Mouse (Mus musculus): ENCODE data around the gene Sgk1. TPM values are rescaled to one million over a fixed set of nuclear protein-coding genes. Genes with fewer than 3 reads are reported as not detected.

Sgk1 gene
- total RNA-seq, 1 experiment from 2014 or later = 18.1 TPM

GRCm38 (mm10) chr10:21905616-21906015 is 23.6 kb downstream of the Sgk1 start:
- ATAC-seq (replicated peaks in 1 of 2; ENCODE audit: insufficient read depth in 1 of 2, low FRiP score in 2 of 2, low TSS enrichment in 1 of 2, low read depth in 1 of 2, poor library complexity in 2 of 2, severe bottlenecking in 2 of 2) = peak in 1 of 2 experiments; percentile 55; a peak in 2 of 4 replicates

DNA sequence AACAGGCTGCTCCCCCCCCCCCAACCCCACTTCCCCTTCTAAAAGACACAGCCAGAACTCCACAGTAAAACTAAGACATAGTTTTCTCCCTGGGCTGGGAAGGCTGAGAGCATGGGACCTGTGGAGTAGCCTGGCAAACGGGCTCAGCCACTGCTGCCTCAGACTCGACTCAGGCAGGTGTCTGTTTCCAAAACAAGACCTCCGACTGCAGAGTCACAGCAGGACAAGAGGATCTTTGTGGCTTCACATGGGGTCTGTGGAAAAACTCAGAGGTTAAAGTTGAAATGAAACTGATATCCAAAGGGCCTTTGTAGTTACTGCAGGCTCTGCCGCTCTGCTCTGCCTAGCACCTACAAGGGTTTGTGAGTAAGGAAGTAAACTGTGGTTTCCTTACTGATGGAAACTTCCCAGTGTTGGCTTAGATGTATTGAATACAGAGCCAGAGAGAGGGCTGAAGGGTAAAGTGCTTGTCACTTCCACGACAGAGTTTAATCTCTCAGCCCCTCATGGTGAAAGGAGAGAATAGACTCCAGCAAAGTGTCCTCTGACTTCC is 25.0 kb downstream of the Sgk1 start:
- peak; percentile 57 to 75 for ATAC-seq (replicated peaks in 1 of 2; ENCODE audit: insufficient read depth in 1 of 2, low FRiP score in 2 of 2, low TSS enrichment in 1 of 2, low read depth in 1 of 2, poor library complexity in 2 of 2, severe bottlenecking in 2 of 2)

DNA sequence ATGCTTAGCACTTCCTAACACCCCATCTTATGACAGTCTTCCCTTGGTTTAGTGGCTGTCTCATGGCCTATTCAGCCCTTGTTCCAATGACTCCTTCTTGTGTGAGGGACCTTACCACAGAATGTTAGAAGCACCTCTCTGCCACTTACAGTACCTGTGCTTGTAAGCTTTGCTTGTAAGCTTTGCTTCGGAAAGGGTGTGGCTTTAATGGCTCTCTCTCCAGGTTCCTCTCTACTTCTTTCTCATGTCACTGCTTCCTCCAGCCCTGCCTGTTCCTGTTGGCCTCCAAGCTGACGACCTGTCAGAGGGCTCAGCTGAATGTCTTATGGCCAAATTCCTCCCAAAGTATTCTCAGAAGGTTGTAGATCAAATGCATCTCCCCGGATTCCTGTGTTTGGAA is 25.8 kb downstream of the Sgk1 start:
- ATAC-seq (replicated peaks in 1 of 2; ENCODE audit: insufficient read depth in 1 of 2, low FRiP score in 2 of 2, low TSS enrichment in 1 of 2, low read depth in 1 of 2, poor library complexity in 2 of 2, severe bottlenecking in 2 of 2) = peak; percentile 27 to 38; a peak in 1 of 4 replicates

- ATAC-seq (replicated peaks in 1 of 2; ENCODE audit: insufficient read depth in 1 of 2, low FRiP score in 2 of 2, low TSS enrichment in 1 of 2, low read depth in 1 of 2, poor library complexity in 2 of 2, severe bottlenecking in 2 of 2) = no peak
Measured at GRCm38 (mm10) chr10:21908686-21909085, 26.7 kb downstream of the Sgk1 start.

DNA sequence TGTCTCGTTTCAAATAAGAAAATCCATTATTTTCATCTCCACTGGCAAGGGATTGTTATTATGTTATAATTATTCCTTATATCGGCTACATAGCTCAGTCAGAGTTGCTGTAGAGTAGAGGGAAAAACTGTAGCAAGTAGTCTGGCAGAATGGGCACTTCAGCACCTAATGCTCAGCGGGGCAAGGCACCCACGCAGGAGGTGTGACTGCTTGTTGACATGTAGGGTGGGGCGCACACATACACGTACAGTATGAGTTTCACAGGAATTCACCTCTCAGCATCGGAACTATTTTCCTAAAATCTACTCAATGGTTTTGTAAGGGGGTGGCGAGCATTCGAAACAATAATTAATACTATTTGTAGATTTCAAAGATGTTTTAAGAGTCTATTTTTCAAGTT is 28.4 kb downstream of the Sgk1 start:
- ATAC-seq (replicated peaks in 1 of 2; ENCODE audit: insufficient read depth in 1 of 2, low FRiP score in 2 of 2, low TSS enrichment in 1 of 2, low read depth in 1 of 2, poor library complexity in 2 of 2, severe bottlenecking in 2 of 2) = no peak

GRCm38 (mm10) chr10:21911303-21911947 is 29.4 kb downstream of the Sgk1 start:
- ATAC-seq (replicated peaks in 1 of 2; ENCODE audit: insufficient read depth in 1 of 2, low FRiP score in 2 of 2, low TSS enrichment in 1 of 2, low read depth in 1 of 2, poor library complexity in 2 of 2, severe bottlenecking in 2 of 2) = no peak

GRCm38 (mm10) chr10:21914751-21915150 is 32.8 kb downstream of the Sgk1 start:
- ATAC-seq (replicated peaks in 1 of 2; ENCODE audit: insufficient read depth in 1 of 2, low FRiP score in 2 of 2, low TSS enrichment in 1 of 2, low read depth in 1 of 2, poor library complexity in 2 of 2, severe bottlenecking in 2 of 2) = no peak

DNA sequence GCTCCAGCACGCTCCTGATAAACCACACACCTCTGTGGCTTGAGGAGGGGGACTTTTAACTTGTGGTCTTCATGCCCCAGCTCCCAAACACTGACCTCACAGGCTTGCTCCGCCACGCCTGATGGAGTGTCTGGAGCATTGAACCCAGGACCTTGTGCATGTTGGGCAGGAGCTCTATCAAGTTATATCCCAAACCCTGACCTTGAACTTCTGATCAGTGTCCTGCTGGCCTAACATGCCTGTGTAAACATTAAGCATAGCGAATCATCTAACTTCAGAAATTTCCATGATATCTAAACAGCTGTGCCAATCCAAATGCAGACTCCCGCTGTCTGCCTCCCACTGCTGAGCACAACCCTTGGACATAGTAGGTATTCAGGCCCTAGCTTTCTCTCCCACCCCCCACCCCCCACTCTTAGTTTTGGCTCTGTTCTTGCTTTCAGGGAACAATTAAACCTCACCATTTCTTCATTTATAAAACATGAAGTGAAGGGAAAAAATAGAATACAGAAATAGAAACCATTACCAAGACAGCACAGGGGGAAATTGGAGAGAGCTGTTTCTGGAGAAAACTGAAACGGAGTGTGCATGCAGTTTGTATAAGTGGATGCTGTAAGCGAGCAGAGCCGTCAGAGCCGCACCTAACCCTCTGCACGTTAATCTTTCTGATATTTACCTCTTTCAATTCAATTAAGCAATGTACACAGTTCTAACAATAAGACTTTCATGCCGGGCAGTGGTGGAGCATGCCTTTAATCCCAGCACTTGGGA is 34.5 kb downstream of the Sgk1 start:
- no peak for ATAC-seq (replicated peaks in 1 of 2; ENCODE audit: insufficient read depth in 1 of 2, low FRiP score in 2 of 2, low TSS enrichment in 1 of 2, low read depth in 1 of 2, poor library complexity in 2 of 2, severe bottlenecking in 2 of 2)

DNA sequence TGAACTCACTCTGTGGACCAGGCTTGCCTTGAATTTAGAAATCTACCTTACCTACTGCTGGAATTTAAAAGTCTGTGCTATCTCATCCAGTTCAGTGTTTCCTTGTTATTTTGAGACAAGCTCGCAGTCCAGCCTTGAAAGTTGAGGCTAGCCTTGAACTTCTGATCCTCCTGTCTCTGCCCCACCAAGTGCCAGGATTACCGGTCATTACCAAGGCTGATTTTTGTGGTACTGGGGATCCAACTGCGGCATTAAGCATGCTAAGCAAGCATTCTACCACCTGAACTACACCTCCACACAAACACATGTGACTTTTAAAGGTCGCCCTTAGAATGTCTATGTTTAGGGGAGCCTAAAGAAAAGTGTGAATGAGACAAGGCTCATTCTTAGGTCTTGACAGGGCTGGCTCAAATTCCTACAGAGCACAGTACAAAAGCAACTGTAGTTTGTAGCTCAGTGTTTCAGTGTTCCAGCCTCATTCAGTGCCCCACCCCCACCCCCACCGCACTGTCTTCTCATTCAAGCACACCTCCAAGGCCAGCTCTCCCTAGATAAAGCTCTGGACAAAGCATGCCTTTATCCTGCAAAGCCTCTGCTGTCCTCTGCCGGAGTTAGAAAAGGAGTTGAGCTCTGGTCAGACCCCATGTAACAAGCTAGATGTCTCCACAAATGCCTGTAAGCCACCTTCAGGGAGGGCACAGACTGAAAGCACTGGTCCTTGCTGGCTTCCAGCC is 36.2 kb downstream of the Sgk1 start:
- no peak for ATAC-seq (replicated peaks in 1 of 2; ENCODE audit: insufficient read depth in 1 of 2, low FRiP score in 2 of 2, low TSS enrichment in 1 of 2, low read depth in 1 of 2, poor library complexity in 2 of 2, severe bottlenecking in 2 of 2)

- no peak for ATAC-seq (replicated peaks in 1 of 2; ENCODE audit: insufficient read depth in 1 of 2, low FRiP score in 2 of 2, low TSS enrichment in 1 of 2, low read depth in 1 of 2, poor library complexity in 2 of 2, severe bottlenecking in 2 of 2)
Measured at GRCm38 (mm10) chr10:21918750-21919145, 36.8 kb downstream of the Sgk1 start.

DNA sequence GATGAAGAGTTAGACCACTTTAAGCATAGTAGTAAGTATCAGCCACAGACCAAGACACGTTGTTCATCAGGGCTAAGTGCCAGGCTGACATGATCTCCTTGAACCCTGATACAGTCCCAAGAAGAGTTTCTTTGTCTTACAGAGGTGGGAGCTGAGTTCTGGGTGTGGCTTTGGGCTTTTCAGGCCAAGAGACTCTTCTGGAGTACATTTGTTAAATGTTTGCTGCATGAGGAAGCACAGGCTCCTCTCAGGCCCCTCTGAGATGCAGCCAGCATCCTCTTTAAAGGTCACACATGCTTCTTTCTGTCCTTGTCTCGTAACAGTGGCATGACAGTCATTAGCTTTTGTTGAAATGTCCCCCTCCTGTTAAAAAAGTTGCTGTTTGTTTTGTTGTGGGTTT is 38.6 kb downstream of the Sgk1 start:
- ATAC-seq (replicated peaks in 1 of 2; ENCODE audit: insufficient read depth in 1 of 2, low FRiP score in 2 of 2, low TSS enrichment in 1 of 2, low read depth in 1 of 2, poor library complexity in 2 of 2, severe bottlenecking in 2 of 2) = no peak

DNA sequence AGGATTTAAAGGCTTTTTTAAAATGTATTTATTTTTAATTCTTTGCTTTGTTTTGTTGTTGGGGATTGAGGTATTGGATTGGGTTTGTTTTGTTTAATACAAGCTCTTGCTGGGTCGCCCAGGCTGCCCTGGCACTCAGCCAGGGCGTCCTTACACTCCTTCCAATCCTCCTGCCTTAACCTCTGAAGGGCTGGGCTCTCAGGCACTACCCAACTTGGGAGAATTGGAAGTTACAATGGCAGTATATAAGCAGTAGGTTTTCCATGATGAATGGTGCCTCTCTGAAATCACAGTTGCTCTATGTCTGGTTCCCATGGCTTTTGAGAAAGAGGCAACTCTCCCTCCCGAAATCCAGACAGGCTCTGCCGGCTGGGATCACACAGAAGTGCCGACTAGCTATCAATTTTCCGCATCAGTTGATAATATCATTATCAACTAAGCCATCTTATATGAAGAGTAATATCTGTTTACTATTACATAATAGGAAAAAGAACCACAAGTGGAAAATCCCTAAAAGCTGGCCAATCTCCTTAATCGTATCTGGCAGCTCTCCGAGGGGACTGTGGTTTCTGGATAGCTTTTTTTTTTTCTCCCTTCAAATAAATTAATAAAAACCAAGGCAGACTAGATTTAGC is 40.8 kb downstream of the Sgk1 start:
- ATAC-seq (replicated peaks in 1 of 2; ENCODE audit: insufficient read depth in 1 of 2, low FRiP score in 2 of 2, low TSS enrichment in 1 of 2, low read depth in 1 of 2, poor library complexity in 2 of 2, severe bottlenecking in 2 of 2) = no peak

DNA sequence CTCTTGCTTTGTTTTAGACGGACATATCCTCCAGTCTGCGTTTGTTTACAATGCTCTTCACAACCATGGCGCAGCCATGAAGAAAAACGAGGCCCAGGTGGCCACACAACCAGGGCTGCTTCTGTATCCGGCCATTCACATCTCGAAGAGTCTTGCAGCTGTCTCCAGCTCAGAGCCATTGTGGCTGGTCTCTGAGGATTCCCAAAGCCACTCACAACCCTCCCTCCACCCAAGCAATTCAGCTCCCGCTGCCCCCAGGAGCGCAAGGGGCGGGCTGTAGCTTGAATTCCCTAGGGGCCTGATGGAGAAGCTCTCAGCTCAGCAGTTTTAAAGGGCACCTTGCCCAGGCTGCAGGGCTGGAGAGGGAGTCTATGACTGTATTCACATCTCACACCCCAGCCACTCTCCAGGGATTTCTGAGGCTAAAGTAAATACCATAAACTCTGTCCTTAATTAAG is 41.5 kb downstream of the Sgk1 start:
- ATAC-seq (replicated peaks in 1 of 2; ENCODE audit: insufficient read depth in 1 of 2, low FRiP score in 2 of 2, low TSS enrichment in 1 of 2, low read depth in 1 of 2, poor library complexity in 2 of 2, severe bottlenecking in 2 of 2) = no peak

DNA sequence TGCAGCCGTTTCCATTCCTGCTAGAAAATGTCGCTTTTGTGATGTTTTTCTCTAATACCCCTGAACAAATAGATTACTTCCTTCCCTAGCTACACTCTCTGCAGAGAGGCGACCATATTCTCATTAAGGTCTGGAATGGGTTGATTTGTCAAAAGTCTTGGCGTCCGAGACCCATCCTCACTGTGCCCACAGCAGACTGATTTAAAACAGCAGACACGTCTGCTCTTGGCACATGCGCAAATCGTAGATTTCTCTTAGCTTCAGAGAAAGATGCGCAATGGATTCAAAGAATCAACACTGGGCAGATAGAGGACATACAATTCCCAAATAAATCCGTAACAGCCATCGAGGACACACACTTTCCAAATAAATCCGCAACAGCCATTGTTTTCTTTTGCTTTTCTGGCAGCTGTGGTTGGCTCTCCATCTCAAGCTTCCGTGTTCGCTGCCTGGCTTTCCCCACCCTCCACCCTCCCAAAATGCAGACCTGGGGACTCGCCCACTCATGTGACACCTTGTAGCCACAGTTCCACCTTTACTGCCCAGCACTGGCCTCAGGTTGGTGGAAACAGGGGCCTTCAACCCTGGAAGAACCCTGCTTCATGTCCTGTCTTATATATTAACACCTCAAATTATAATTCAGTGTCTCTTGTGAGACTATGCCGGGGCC is 42.2 kb downstream of the Sgk1 start:
- ATAC-seq (replicated peaks in 1 of 2; ENCODE audit: insufficient read depth in 1 of 2, low FRiP score in 2 of 2, low TSS enrichment in 1 of 2, low read depth in 1 of 2, poor library complexity in 2 of 2, severe bottlenecking in 2 of 2) = no peak

DNA sequence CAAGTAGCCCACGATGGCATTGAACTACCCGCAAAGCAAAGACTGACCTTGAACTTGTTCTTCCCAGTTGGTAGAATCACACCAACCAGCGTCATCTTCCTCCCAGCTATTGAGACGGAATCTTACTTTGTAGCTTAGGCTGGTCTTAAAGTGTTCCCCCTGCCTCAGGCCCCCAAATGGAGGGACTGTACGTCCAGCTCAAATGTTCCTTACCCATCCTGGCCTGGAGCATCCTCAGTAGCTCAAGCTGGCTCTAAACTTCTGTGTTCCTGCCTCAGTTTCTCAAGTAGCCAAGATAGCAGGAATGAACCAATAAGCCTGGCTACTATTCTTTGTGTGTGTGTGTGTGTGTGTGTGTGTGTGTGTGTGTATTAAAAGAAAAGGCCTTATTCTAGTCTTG is 45.0 kb downstream of the Sgk1 start:
- ATAC-seq (replicated peaks in 1 of 2; ENCODE audit: insufficient read depth in 1 of 2, low FRiP score in 2 of 2, low TSS enrichment in 1 of 2, low read depth in 1 of 2, poor library complexity in 2 of 2, severe bottlenecking in 2 of 2) = no peak

- ATAC-seq (replicated peaks in 1 of 2; ENCODE audit: insufficient read depth in 1 of 2, low FRiP score in 2 of 2, low TSS enrichment in 1 of 2, low read depth in 1 of 2, poor library complexity in 2 of 2, severe bottlenecking in 2 of 2) = no peak
Measured at GRCm38 (mm10) chr10:21930781-21931380, 48.9 kb downstream of the Sgk1 start.

DNA sequence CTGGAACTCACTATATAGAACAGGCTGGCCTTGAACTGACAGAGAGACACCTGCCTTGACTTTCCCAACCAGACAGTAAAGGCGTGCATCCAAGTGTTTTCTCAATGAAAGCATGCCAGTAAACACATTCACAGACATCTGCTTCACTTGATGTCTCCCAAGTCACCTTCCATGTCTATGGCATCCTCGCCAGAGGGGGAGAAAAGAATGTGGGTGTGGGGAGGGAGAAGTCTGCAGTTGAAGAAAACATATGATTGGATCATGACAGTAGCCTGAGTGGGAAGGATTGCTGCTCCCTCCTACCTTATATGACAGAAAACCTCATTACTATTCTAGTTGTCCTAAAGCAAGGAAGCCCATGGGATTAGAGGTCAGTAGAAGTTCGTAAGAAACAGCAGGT is 50.8 kb downstream of the Sgk1 start:
- ATAC-seq (replicated peaks in 1 of 2; ENCODE audit: insufficient read depth in 1 of 2, low FRiP score in 2 of 2, low TSS enrichment in 1 of 2, low read depth in 1 of 2, poor library complexity in 2 of 2, severe bottlenecking in 2 of 2) = no peak

Data from hematopoietic stem cell, adult 5-6 weeks (primary cell).